Mouse (Mus musculus) naive thymus-derived CD4-positive, alpha-beta T cell, adult 2 months (primary cell): ENCODE measurements around the gene Car10.
"Not testable (repeated sequence)": the region's sequence is repeated elsewhere in the genome, so short reads cannot be mapped to it uniquely, and the experiment has no call there.

Experiments used
- DNase-seq: peaks from one replicate; pipeline ENCODE4 v3.0.0-alpha.2; 2011; ENCODE audit warnings: low read depth

Gene Car10

DNA sequence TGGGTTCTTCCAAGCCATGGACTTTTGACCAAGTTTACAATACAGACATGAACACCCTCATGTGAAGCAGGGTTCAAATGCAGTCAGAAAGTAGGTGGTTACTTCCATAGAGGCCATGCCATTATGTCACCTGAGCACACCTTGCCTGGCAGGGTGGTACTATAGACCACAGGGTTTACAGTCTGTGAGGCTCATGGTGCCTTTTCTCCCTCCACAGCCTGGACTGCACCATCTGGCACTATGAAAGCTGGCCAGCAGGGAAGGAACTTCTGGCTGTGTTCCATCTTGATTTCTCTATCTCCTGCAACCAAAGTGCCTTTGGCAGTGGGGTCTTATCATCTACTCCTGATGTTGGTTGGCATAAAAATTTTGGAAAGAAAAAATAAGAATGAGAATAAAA lies 295.5 kb downstream of the Car10 start:
- not testable (repeated sequence) for DNase-seq

- DNase-seq: no peak
Observed at GRCm38 (mm10) chr11:93396356-93396755, 298.5 kb downstream of the Car10 start.

- not testable (repeated sequence) for DNase-seq
Observed at GRCm38 (mm10) chr11:93401167-93401566, 303.3 kb downstream of the Car10 start.

- no peak for DNase-seq
Observed at GRCm38 (mm10) chr11:93407981-93408380, 310.2 kb downstream of the Car10 start.

- no peak for DNase-seq
Observed at GRCm38 (mm10) chr11:93431482-93431881, 333.7 kb downstream of the Car10 start.

GRCm38 (mm10) chr11:93434997-93435915 lies 337.4 kb downstream of the Car10 start:
- no peak for DNase-seq

- DNase-seq: no peak
Observed at GRCm38 (mm10) chr11:93436892-93437291, 339.1 kb downstream of the Car10 start.

DNA sequence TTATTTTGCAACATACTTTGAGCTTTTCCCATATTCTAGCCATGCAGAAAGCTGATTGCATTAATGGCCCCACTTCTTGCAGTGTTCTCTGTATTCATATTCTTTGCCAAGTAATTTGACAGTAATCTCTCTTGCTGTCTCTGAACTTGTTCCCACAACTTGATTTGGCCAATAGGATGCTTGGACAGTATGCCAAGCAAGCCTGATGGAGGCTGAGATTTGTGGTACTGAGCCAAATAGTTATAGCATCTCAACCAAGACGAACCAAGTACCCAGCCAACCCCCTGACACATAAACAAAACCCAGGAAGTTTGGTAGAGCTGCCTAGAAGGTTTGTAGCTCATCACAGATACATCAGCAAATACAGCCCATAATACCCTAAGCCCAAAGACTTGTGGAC lies 342.6 kb downstream of the Car10 start:
- no peak for DNase-seq

DNA sequence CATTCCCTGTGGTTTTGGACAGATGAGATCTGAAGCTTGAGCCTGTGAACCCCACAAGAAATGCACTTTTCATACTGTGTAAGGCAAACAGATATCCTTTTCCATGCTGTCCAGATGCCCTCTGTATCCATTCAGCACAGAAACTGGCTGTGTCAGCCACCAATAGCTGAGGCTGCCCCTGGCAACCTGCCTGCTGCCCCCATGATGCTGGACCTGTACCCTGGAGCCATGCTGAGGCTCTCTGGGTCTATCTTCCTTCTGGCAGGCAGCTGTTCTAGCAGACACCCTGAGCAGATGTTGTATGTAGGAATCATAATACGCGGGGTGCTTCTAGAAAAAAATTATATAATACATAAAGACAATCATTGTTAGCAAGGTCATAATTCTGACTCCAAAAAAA lies 345.9 kb downstream of the Car10 start:
- DNase-seq: no peak

GRCm38 (mm10) chr11:93444741-93445140 lies 346.9 kb downstream of the Car10 start:
- DNase-seq: no peak

DNA sequence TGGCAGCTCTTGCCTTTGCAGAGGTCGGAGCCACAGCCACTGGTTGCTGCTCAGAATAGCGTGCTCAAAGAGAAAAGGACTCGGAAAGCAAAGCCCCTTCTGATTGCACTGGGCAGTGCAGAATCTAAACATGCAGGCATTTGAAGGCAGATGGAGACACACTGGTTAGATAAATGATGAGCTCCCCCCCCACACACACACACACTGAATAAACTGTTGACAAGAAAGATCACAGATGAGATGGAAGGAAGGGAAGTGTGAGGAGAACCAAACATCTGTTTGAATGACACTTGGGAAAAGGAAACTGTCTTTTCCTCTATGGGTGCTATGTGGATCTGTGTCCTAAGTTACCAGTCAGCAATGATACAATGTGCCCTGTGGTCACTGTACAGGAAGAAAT lies 349.7 kb downstream of the Car10 start:
- no peak for DNase-seq

DNA sequence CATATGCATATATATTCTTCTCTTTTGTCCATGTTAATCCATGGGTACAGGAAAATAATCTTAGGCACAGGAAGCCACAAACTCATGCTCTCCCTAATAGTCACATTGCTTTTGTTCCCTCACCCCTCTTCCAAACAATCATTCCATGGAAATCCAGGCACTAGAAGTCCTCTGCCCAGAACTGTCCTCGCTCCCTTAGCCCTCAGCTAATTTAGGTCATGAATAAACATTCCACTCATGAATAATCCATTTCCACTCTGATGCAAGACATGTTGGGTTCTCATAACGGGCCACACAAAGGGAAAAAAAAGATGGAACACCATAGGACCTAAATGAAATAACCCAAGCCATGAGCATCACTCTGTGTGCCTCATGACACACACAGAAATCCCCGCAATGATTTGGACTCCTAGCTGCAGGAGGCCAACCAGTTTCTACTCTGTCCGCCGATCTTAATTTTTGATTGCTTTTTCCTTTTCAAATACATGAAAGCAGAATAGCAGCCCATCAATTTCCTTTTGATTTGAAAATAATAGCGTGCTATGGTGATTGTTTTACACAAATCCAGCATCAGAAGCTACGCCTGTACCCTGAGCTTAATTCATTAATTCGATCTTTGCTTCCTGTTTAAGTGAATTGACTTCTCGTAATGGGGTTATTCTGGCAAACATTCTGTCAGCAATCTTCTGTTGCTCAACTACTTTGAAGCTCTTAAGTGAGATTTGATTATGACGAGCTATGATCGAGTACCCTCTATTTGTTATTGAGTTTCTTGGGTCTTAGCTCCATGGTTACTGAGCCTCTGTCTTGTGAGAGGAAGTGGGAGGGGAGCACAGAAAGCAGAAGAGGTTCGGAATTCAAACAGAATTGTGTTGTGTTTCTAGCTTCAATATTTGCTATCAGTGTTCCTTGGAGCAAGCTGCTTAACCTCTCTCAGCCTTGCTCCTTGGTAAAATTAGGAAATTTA lies 350.7 kb downstream of the Car10 start:
- no peak for DNase-seq

DNA sequence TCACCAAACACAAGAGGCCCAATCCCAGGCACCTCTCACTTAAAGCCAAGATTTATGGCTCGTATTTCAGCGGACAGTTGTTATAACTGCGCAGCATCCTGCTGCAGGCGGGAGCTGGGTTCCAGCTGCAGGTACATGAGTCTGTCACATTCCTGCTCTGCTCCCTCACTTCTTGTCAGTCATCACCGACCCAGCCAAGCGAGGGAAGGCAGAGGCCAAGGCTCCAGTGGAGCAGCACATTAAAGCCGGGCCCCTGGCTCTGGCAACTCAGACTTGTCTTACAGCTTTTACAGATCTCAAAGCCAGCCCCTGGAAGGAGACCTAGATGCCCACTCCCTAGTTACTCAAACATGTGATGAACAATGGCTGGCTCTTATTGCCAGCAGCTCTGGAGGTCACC lies 352.7 kb downstream of the Car10 start:
- DNase-seq: no peak

GRCm38 (mm10) chr11:93466221-93466620 lies 368.4 kb downstream of the Car10 start:
- DNase-seq: no peak

GRCm38 (mm10) chr11:93467711-93468110 lies 369.9 kb downstream of the Car10 start:
- DNase-seq: no peak

DNA sequence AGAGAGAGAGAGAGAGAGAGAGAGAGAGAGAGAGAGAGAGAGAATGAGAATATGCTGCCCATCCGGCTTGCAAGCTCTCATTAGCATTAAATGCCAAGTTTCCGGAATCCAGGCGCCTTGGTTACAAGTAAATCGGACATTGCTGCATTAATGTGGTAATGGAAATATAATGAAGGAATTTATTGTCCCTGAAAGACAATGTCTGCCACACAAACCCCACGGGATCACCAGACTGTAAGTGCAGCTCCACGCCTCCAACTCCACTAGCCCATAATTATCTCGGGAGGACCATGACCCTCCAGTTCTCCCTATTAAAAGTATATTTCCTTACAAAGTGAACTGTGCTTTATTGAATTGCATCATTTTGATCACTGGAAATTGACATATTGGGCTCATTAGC lies 372.9 kb downstream of the Car10 start:
- DNase-seq: no peak

- no peak for DNase-seq
Observed at GRCm38 (mm10) chr11:93471573-93472179, 373.8 kb downstream of the Car10 start.

DNA sequence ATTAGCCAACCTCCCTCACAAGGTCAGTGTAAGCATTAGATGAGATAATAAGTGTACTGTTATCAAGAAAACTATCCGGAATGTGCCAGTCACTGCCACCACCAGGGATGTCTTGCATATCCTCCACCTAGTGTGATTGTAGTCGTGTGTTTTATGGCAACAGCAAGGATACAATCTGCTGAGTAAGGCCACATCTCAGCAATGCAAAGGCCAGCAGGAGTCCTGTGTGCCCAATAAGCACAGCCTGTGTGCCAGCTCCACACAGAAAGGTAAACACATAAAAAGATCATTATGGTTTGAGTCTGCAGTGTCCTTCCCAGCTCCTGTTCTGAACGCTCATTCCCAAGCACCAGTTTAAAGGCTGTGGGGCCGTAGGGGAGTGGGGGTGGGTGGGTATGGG lies 386.8 kb downstream of the Car10 start:
- DNase-seq: no peak

DNA sequence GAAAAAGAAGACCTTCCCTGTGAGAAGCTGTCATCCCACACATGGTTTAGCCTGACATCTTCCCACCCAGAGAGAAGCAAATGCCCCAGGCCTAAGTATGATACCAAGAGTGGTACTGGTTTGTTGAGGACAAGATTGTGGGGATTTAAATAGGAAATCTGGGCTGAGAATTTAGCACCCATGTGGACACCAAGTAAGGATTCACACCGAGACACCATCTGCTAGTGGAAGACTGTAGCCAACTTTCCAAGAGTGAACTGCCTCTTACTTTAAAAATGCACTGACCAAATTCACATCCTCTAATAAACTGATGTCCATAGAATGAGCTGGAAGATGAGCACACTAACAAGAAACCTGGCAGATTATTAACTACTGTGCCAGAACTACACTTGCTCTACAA lies 389.2 kb downstream of the Car10 start:
- no peak for DNase-seq

- no peak for DNase-seq
Observed at GRCm38 (mm10) chr11:93487913-93488604, 390.2 kb downstream of the Car10 start.

DNA sequence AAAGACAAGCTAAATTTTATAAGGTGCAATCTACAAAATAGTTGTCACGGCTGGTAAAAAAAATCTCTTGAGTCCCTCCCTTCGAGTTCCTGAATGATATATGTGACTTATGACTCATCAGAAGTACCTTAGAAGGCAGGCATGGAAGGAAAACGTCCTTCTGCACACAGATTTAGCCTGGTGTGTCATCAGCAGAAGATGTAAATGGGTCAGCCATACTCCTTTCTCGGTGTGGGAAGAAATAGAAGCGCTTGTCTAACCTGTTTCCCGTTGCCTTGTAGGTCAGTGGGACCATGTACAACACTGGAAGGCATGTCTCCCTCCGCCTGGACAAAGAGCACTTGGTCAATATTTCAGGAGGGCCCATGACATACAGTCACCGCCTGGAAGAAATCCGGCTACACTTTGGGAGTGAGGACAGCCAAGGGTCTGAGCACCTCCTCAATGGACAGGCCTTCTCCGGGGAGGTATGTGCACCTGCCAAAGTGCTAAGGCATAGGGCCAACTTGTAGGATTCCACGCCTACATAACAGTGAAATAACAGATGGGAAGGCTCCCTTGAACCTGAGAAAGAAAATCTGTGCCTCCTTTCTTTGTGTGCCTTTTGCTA lies 392.5 kb downstream of the Car10 start:
- no peak for DNase-seq
